Mouse (Mus musculus): ENCODE measurements around the gene Cdk2ap2. TPM values are rescaled to one million over a fixed set of nuclear protein-coding genes. Genes with fewer than 3 reads are reported as not detected.
"Not testable (repeated sequence)": the region's sequence is repeated elsewhere in the genome, so short reads cannot be mapped to it uniquely, and the experiment has no call there.

Cdk2ap2 gene
- polyA plus RNA-seq, 1 experiment: 140 TPM

DNA sequence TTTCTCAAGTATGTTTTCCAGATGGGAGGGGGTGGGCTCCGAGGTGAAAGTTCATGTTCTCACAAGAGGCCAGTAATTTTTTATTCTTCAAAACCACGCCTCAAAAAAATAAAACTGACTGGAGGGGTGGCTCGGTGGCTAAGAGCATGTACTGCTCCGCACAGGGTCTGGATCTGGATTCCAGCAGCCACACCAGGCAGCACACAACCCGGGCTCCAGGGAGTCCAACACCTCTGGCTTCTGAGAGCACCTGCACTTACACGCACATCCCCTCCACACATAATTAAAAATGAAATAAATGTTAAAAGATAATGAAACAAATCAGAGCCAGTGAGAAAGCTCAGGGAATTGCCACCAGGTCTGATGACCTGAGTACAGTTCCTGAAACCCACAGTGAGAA, 30.7 kb upstream of the Cdk2ap2 start:
- Histone ChIP-seq H3K36me3 (replicated peaks; ENCODE audit: low read length) (no peaks in the 10 kb centered on the region), H3K4me3 (replicated peaks) (no peak overlapping the region)

DNA sequence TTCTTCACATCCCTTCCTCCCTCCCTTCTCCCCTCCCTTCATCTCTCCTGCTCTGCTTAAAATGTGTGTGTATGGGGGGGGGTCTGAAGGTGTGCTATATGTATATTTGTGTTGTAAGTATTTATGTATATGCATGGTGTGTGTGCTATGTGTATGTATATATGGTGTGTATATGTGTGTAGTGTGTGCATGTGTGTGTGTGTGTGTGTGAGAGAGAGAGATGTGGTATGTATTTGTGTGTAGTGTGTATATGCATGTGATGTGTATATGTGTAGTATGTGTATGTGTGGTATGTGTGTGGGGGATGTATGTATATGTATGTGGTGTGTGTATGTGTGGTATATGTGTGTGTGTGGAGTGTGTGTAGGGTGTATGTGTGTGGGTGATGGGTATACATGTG, 30.1 kb upstream of the Cdk2ap2 start:
- TF ChIP-seq GATA1 (IDR thresholded peaks at IDR 0.05; ENCODE audit: borderline replicate concordance, low read length): no peak
- no peak for TF ChIP-seq FLI1 (IDR thresholded peaks at IDR 0.05; ENCODE audit: low read length)
- H3K9me3 ChIP-seq: no peaks in the 10 kb centered on the region
- no peaks in the 10 kb centered on the region for H3K36me3 ChIP-seq (replicated peaks; ENCODE audit: low read length)
- no peak overlapping the region for H3K4me3 ChIP-seq (replicated peaks)
- H3K27me3 ChIP-seq (replicated peaks): peaks cover 36% of the 10 kb centered on the region
- H3K4me1 ChIP-seq: peaks cover 3% of the 10 kb centered on the region; the same call in 1 of the 2 replicates

More for the DNA sequence above, 30.7 kb upstream of the Cdk2ap2 start:
- H3K4me1 ChIP-seq: peaks cover 3% of the 10 kb centered on the region; the same call in 1 of the 2 replicates
- peaks cover 32% of the 10 kb centered on the region for H3K27me3 ChIP-seq (replicated peaks)
- no peaks in the 10 kb centered on the region for H3K9me3 ChIP-seq
- TF ChIP-seq GATA1 (IDR thresholded peaks at IDR 0.05; ENCODE audit: borderline replicate concordance, low read length) (no peak), FLI1 (IDR thresholded peaks at IDR 0.05; ENCODE audit: low read length) (no peak)

DNA sequence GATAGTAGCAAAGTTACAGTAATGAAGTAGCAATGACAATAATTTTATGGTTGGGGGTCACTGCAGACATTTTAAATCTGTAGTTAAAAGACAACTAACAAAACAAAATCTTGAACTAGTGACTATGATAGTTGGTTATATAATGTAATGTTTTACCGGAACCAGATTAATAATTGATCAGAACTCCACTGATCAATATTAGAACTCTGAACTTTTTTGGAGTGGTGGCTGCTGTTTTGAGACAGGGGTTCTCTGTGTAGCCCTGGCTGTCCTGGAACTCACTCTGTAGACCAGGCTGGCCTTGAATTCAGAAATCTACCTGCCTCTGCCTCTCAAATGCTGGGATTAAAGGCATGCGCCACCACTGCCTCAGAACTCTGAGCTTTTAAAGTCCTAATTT, 28.7 kb upstream of the Cdk2ap2 start:
- not testable (repeated sequence) for H3K4me1 ChIP-seq; H3K4me3 ChIP-seq (replicated peaks); H3K36me3 ChIP-seq (replicated peaks; ENCODE audit: low read length); H3K9me3 ChIP-seq
- H3K27me3 ChIP-seq (replicated peaks): peaks cover 46% of the 10 kb centered on the region

DNA sequence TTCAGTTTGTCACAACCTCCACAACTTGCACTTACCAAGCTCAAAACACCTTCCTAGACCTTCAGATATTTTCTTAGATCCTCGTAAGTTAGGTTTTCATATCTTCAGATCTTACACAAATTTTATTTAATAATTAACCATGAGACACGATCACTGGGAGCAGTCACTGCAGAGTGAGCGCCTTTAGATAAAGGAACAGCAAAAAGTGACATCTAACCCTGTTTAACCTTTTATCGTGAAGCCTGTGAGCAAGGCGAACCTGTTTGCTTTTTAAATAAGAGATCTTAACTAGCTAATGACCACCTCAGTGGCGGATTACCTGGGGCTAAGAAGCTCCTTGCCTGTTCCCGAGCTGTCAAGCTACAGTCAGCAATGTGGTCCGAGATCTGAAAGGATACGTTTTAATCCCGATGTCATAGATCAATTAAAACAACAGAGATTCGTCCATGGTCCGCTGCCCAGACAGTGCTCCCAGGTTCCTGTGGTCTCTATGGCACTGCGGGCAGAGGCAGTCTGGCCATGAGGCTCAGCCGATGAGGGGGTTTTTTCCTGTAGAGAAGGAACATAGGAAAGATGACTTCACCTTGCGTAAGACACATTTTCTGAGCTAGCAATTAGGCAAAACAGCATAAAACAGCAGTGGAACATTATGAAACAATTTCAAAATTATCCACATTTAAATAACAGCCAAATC, 28.1 kb upstream of the Cdk2ap2 start:
- Histone ChIP-seq H3K9me3 (no peaks in the 10 kb centered on the region), H3K4me3 (replicated peaks) (no peak overlapping the region), H3K36me3 (replicated peaks; ENCODE audit: low read length) (no peaks in the 10 kb centered on the region), H3K4me1 (peaks cover 6% of the 10 kb centered on the region; the same call in 1 of the 2 replicates), H3K27me3 (replicated peaks) (peaks cover 49% of the 10 kb centered on the region)
- TF ChIP-seq FLI1 (IDR thresholded peaks at IDR 0.05; ENCODE audit: low read length) (no peak), GATA1 (IDR thresholded peaks at IDR 0.05; ENCODE audit: borderline replicate concordance, low read length) (no peak)

DNA sequence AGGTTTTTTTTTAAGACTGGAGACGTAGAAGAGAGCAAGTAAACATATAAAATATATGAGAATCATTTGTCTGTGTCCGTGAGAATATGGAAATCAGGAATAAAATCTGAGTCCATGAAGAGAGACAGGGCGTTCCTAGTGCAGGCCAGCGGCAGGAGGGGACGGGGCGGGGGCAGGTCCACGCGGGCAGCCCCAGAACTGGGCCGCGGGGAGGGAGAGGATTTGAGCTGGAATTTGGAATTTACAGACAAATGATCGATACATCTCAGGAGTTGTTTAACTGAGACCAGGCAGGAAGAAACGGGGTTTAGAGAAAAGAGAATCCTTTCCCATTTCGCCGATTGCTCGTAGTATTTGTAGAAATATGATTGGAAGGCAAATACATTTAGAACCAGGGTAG, 26.7 kb upstream of the Cdk2ap2 start:
- no peaks in the 10 kb centered on the region for H3K36me3 ChIP-seq (replicated peaks; ENCODE audit: low read length)
- H3K27me3 ChIP-seq (replicated peaks): peaks cover 49% of the 10 kb centered on the region
- no peak overlapping the region for H3K4me3 ChIP-seq (replicated peaks)
- no peaks in the 10 kb centered on the region for H3K9me3 ChIP-seq
- peaks cover 6% of the 10 kb centered on the region; the same call in 1 of the 2 replicates for H3K4me1 ChIP-seq
- TF ChIP-seq FLI1 (IDR thresholded peaks at IDR 0.05; ENCODE audit: low read length) (no peak), GATA1 (IDR thresholded peaks at IDR 0.05; ENCODE audit: borderline replicate concordance, low read length) (no peak)

DNA sequence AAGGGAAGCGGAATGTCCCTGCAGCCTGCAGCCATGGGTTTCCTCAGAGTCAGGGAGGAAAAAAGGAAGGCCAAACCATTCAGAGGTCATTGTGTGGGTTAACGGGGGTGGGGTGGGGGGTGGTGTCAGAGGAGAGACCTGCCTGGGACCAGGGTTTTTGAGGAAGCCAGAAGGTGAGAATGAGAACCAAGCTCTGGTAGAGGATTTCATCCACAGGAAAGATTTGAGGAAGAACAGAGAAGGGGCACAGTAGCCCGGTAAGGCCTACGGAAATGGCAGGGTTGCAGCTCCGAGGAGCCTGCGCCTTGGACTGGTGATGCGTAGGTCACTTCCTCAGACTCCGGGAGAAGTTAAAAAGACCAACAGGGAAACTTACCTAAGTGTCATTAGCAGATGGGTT, 26.2 kb upstream of the Cdk2ap2 start:
- Histone ChIP-seq H3K27me3 (replicated peaks) (peaks cover 53% of the 10 kb centered on the region), H3K36me3 (replicated peaks; ENCODE audit: low read length) (no peaks in the 10 kb centered on the region), H3K4me1 (peaks cover 6% of the 10 kb centered on the region; the same call in 1 of the 2 replicates), H3K9me3 (no peaks in the 10 kb centered on the region), H3K4me3 (replicated peaks) (no peak overlapping the region)
- no peak for TF ChIP-seq GATA1 (IDR thresholded peaks at IDR 0.05; ENCODE audit: borderline replicate concordance, low read length)
- TF ChIP-seq FLI1 (IDR thresholded peaks at IDR 0.05; ENCODE audit: low read length): no peak

DNA sequence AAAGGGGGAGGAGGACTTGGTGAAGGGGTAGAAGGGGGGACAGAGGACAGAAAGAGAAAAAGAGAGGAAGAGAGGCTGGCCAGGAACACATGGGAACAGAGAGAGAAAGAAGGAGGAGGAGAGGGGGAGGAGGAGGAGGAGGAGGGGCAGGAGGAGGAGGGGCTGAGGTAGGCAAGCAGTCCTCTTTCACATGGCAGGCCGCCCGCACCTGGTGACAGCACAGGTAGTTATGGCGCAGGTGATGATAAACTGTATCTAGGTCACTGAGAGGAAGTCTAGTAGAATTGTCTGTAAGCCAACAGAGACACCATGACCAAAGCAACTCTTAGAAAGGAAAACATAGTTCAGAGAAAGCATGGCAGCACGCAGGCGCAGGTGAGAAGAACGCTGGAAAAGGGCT, 25.6 kb upstream of the Cdk2ap2 start:
- peaks cover 4% of the 10 kb centered on the region; the same call in 1 of the 2 replicates for H3K4me1 ChIP-seq
- no peaks in the 10 kb centered on the region for H3K36me3 ChIP-seq (replicated peaks; ENCODE audit: low read length)
- no peak for TF ChIP-seq FLI1 (IDR thresholded peaks at IDR 0.05; ENCODE audit: low read length)
- no peak overlapping the region for H3K4me3 ChIP-seq (replicated peaks)
- H3K9me3 ChIP-seq: peaks cover under 1% of the 10 kb centered on the region
- peaks cover 54% of the 10 kb centered on the region for H3K27me3 ChIP-seq (replicated peaks)

DNA sequence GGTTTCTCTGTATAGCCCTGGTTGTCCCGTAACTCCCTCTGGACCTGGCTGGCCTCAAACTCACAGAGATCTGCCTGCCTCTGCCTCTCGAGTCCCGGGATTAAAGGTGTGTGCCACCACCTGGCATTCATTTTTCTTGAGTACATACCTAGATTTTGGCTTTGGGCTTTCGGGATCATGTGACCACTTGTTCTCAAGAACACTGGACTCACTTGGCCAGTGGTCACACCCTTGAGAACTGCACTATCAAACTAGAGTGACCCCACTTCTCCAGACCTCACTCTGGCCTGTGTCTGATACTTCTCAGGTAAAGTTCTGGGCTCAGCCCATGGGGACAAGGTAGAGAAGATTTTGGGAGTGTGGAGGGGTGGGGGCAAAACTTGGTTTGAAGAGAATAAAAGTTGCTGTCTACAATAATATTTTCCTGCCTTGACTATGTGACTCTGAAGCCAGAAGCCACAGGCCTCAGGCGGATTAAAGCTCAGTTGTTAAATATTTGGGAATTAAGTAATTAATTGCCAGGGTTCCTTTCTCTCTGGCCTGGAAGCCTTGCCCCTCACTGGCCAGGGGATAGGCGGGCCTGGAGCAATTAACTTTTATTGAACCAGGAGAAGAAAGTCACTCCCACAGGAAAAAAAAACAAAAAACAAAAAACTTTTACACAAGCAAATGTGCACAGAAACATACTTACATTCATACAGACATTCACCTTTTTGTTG, 24.1 kb upstream of the Cdk2ap2 start:
- TF ChIP-seq GATA1 (IDR thresholded peaks at IDR 0.05; ENCODE audit: borderline replicate concordance, low read length) (no peak), FLI1 (IDR thresholded peaks at IDR 0.05; ENCODE audit: low read length) (no peak)
- Histone ChIP-seq H3K9me3 (peaks cover 8% of the 10 kb centered on the region), H3K4me1 (peaks cover 7% of the 10 kb centered on the region), H3K4me3 (replicated peaks) (no peak overlapping the region), H3K36me3 (replicated peaks; ENCODE audit: low read length) (no peaks in the 10 kb centered on the region), H3K27me3 (replicated peaks) (peaks cover 47% of the 10 kb centered on the region)

DNA sequence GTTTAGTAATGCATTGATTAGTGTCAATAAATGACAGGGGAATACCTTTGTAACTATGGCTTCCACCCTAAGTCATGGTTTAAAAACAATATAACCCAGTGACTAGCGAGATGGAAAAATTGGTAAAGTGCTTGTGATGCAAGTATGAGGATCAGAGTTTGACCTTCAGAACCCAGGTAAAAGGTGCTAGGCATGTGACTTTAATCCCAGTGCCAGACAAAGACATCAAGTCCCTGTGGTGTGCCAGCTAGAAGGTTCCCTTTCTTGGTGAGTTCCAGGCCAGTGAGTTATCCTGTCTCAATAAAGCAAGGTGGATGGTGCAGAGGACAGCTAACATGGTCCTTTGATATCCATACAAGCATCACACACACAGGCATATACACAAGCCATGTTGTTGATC, 21.5 kb upstream of the Cdk2ap2 start:
- peaks cover 12% of the 10 kb centered on the region for H3K4me1 ChIP-seq
- H3K27me3 ChIP-seq (replicated peaks): peaks cover 49% of the 10 kb centered on the region
- H3K9me3 ChIP-seq: peaks cover 10% of the 10 kb centered on the region
- no peaks in the 10 kb centered on the region for H3K36me3 ChIP-seq (replicated peaks; ENCODE audit: low read length)
- no peak overlapping the region for H3K4me3 ChIP-seq (replicated peaks)
- no peak for TF ChIP-seq FLI1 (IDR thresholded peaks at IDR 0.05; ENCODE audit: low read length)

DNA sequence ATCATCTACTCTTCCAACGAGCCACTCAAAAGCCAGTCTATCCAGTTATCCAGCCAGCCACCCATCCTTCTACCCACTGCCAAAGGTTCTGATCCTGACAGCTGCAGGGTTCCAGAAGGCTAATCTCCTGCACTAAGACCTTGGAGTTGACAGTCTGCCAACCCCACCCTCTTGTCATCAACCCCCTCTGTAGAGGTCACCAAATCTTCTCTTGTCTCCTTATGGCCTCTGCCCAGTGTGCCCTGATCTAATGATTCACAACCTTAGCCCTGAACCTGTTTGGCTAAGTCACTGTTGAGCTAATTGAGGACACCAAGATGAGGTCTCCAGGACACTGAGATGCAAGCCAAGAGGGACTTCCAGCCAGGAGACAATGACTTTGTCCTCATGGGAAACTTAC, 17.4 kb upstream of the Cdk2ap2 start:
- Histone ChIP-seq H3K9me3 (peaks cover 10% of the 10 kb centered on the region), H3K4me3 (replicated peaks) (no peak overlapping the region), H3K4me1 (peaks cover 25% of the 10 kb centered on the region), H3K36me3 (replicated peaks; ENCODE audit: low read length) (no peaks in the 10 kb centered on the region), H3K27me3 (replicated peaks) (peaks cover 66% of the 10 kb centered on the region)
- TF ChIP-seq FLI1 (IDR thresholded peaks at IDR 0.05; ENCODE audit: low read length) (no peak), GATA1 (IDR thresholded peaks at IDR 0.05; ENCODE audit: borderline replicate concordance, low read length) (no peak)
